Comparison of ENCODE assay signal across 17 mouse cellular contexts in genomic region chr6:41218415-41218814, GRCm38 (mm10).
DNase-seq lines count a peak whose midpoint lies in the region; ATAC-seq lines count a peak whose summit lies in the region.
"Had no signal": no experiment of that assay in that cellular context is flagged by ENCODE, and none has a peak within 500 bp of the region (broad histone marks: within the 10 kb centered on the region; RNA-seq: fewer than 3 reads in every experiment).

No protein-coding gene starts in this region.

- DNase-seq in thymus, postnatal 14 days = peak; percentile 6
- no peak for DNase-seq in thymus, postnatal 36 days
- DNase-seq in natural killer cell, adult 2 months (ENCODE audit: low spot score in 2 of 2) = peak; percentile 6 to 27
- DNase-seq in gastrocnemius, adult 8-10 months (ENCODE audit: low spot score in 2 of 2) = no peak
- no peak for DNase-seq in left cerebral cortex, adult 9 months (ENCODE audit: low spot score in 2 of 2)
- DNase-seq: adrenal gland, adult 8-10 months; cerebellum, adult 11-12 months; cerebellum, adult 9-11 months; cerebellum, postnatal 36 days; forebrain, postnatal 0 days; gastrocnemius, postnatal 25 days; heart, adult 18-20 months; heart, postnatal 10 days; heart, postnatal 4 days had no signal

- ATAC-seq in hematopoietic stem cell, adult 5-6 weeks (replicated peaks in 1 of 2; ENCODE audit: insufficient read depth in 1 of 2, low FRiP score in 2 of 2, low TSS enrichment in 1 of 2, low read depth in 1 of 2, poor library complexity in 2 of 2, severe bottlenecking in 2 of 2) = peak; percentile 93 to 97
- ATAC-seq: forebrain, embryonic 13.5 days; forebrain, postnatal 0 days; hindbrain, postnatal 0 days had no signal

Comparison
In these comparisons a context has a peak if more than half of its experiments do, and no peak if none do; other contexts are left out.
1. DNase-seq: peak in thymus, postnatal 14 days (single experiment) and natural killer cell, adult 2 months (2 of 2); none in thymus, postnatal 36 days (0 of 2), gastrocnemius, adult 8-10 months (0 of 2) and left cerebral cortex, adult 9 months (0 of 2).